Mouse (Mus musculus) midbrain, embryonic 10.5 days (tissue): ENCODE measurements at regions not wholly inside any gene's neighbourhood (a gene's known extent, or its start where the extent isn't known, plus 50 kb on each side); places are given as distances from the start of the nearest gene placed in this dataset.

Experiments used
- DNase-seq: peaks from one replicate; pipeline ENCODE4 v3.0.0-alpha.2; 2017; ENCODE audit warnings: low spot score
- H3K27ac ChIP-seq: fragments of 300-500 bp; sonication (generic); replicated peaks from 2 replicates; pipeline ENCODE4 v1.5.1; 2016; ENCODE audit warnings: mild to moderate bottlenecking
- H3K27me3 ChIP-seq: fragments of 300-500 bp; sonication (generic); 2 replicates; pipeline ENCODE4 v1.6.1; 2016; ENCODE audit warnings: low read depth, mild to moderate bottlenecking; ENCODE audit not compliant: poor library complexity, severe bottlenecking
- H3K36me3 ChIP-seq: fragments of 300-500 bp; sonication (generic); 2 replicates; pipeline ENCODE4 v1.6.1; 2016; ENCODE audit warnings: mild to moderate bottlenecking, moderate library complexity
- H3K4me1 ChIP-seq: fragments of 300-500 bp; sonication (generic); 2 replicates; pipeline ENCODE4 v1.6.1; 2016
- H3K4me3 ChIP-seq: fragments of 300-500 bp; sonication (generic); 2 replicates; pipeline ENCODE4 v1.5.1; 2016; ENCODE audit warnings: mild to moderate bottlenecking, moderate library complexity
- H3K9me3 ChIP-seq: fragments of 300-500 bp; sonication (generic); replicated peaks from 2 replicates; pipeline ENCODE4 v1.6.1; 2016; ENCODE audit warnings: mild to moderate bottlenecking
- WGBS: fragments of 180-500 bp; shearing (Covaris S2); methylation state at CpG from one replicate; pipeline ENCODE4 v1.1.7; 2016; 5-methylcytosine and 5-hydroxymethylcytosine counted together

GRCm38 (mm10) chr1:183845135-183845534 is 168.0 kb upstream of the Dusp10 start:
- no peaks in the 10 kb centered on the region for H3K9me3 ChIP-seq
- H3K27ac ChIP-seq = no peak overlapping the region
- no peak for DNase-seq
- no peaks in the 10 kb centered on the region for H3K27me3 ChIP-seq
- no peaks in the 10 kb centered on the region for H3K4me1 ChIP-seq
- H3K4me3 ChIP-seq = no peak overlapping the region
- no peaks in the 10 kb centered on the region for H3K36me3 ChIP-seq
- WGBS = 81% methylated on average over 4 of the region's 4 CpGs

GRCm38 (mm10) chr1:183853956-183854613 is 159.0 kb upstream of the Dusp10 start:
- H3K36me3 ChIP-seq = no peaks in the 10 kb centered on the region
- H3K4me3 ChIP-seq = no peak overlapping the region
- 83% methylated on average over 3 of the region's 3 CpGs for WGBS
- H3K9me3 ChIP-seq = no peaks in the 10 kb centered on the region
- no peaks in the 10 kb centered on the region for H3K27me3 ChIP-seq
- no peak overlapping the region for H3K27ac ChIP-seq
- no peak for DNase-seq
- H3K4me1 ChIP-seq = no peaks in the 10 kb centered on the region

- Histone ChIP-seq H3K4me3 (no peak overlapping the region), H3K27me3 (no peaks in the 10 kb centered on the region), H3K9me3 (no peaks in the 10 kb centered on the region), H3K36me3 (no peaks in the 10 kb centered on the region), H3K27ac (no peak overlapping the region), H3K4me1 (no peaks in the 10 kb centered on the region)
- WGBS = 88% methylated on average over 4 of the region's 4 CpGs
- no peak for DNase-seq
Measured at GRCm38 (mm10) chr1:183865111-183865510, 148.0 kb upstream of the Dusp10 start.

GRCm38 (mm10) chr1:183865586-183865985 is 147.5 kb upstream of the Dusp10 start:
- WGBS = 86% methylated on average over 3 of the region's 3 CpGs
- DNase-seq = no peak

GRCm38 (mm10) chr1:183868965-183869364 is 144.1 kb upstream of the Dusp10 start:
- no peak overlapping the region for H3K27ac ChIP-seq
- H3K4me3 ChIP-seq = no peak overlapping the region
- H3K36me3 ChIP-seq = no peaks in the 10 kb centered on the region
- no peaks in the 10 kb centered on the region for H3K4me1 ChIP-seq
- WGBS = 98% methylated on average over 5 of the region's 5 CpGs
- DNase-seq = no peak
- H3K9me3 ChIP-seq = no peaks in the 10 kb centered on the region
- H3K27me3 ChIP-seq = no peaks in the 10 kb centered on the region

More at GRCm38 (mm10) chr1:183865586-183865985, 147.5 kb upstream of the Dusp10 start:
- H3K4me1 ChIP-seq = no peaks in the 10 kb centered on the region
- H3K27ac ChIP-seq = no peak overlapping the region
- no peak overlapping the region for H3K4me3 ChIP-seq
- no peaks in the 10 kb centered on the region for H3K27me3 ChIP-seq
- H3K9me3 ChIP-seq = no peaks in the 10 kb centered on the region
- H3K36me3 ChIP-seq = no peaks in the 10 kb centered on the region

GRCm38 (mm10) chr1:183895936-183896335 is 117.2 kb upstream of the Dusp10 start:
- H3K9me3 ChIP-seq = no peaks in the 10 kb centered on the region
- no peaks in the 10 kb centered on the region for H3K4me1 ChIP-seq
- no peak overlapping the region for H3K4me3 ChIP-seq
- H3K27me3 ChIP-seq = no peaks in the 10 kb centered on the region
- 86% methylated on average over 3 of the region's 3 CpGs for WGBS
- no peaks in the 10 kb centered on the region for H3K36me3 ChIP-seq
- no peak for DNase-seq
- H3K27ac ChIP-seq = no peak overlapping the region

GRCm38 (mm10) chr1:183898091-183898490 is 115.0 kb upstream of the Dusp10 start:
- Histone ChIP-seq H3K9me3 (no peaks in the 10 kb centered on the region), H3K27me3 (no peaks in the 10 kb centered on the region), H3K27ac (no peak overlapping the region), H3K4me1 (no peaks in the 10 kb centered on the region), H3K36me3 (no peaks in the 10 kb centered on the region), H3K4me3 (no peak overlapping the region)
- DNase-seq = no peak
- 87% methylated on average over 3 of the region's 3 CpGs for WGBS

- Histone ChIP-seq H3K4me1 (no peaks in the 10 kb centered on the region), H3K36me3 (no peaks in the 10 kb centered on the region), H3K9me3 (no peaks in the 10 kb centered on the region), H3K27me3 (no peaks in the 10 kb centered on the region), H3K4me3 (no peak overlapping the region), H3K27ac (no peak overlapping the region)
- WGBS = 90% methylated on average over 7 of the region's 7 CpGs
- DNase-seq = no peak
Measured at GRCm38 (mm10) chr1:183904564-183904963, 108.5 kb upstream of the Dusp10 start.

- WGBS = 86% methylated on average over 11 of the region's 11 CpGs
- no peaks in the 10 kb centered on the region for H3K9me3 ChIP-seq
- no peak overlapping the region for H3K4me3 ChIP-seq
- H3K36me3 ChIP-seq = no peaks in the 10 kb centered on the region
- DNase-seq = no peak
- H3K27me3 ChIP-seq = no peaks in the 10 kb centered on the region
- no peaks in the 10 kb centered on the region for H3K4me1 ChIP-seq
- H3K27ac ChIP-seq = no peak overlapping the region
Measured at GRCm38 (mm10) chr1:183905345-183906142, 107.6 kb upstream of the Dusp10 start.

- Histone ChIP-seq H3K4me3 (no peak overlapping the region), H3K27ac (no peak overlapping the region), H3K9me3 (no peaks in the 10 kb centered on the region), H3K4me1 (no peaks in the 10 kb centered on the region), H3K27me3 (no peaks in the 10 kb centered on the region), H3K36me3 (no peaks in the 10 kb centered on the region)
- no peak for DNase-seq
- WGBS = 87% methylated on average over 3 of the region's 3 CpGs
Measured at GRCm38 (mm10) chr1:183917656-183918055, 95.4 kb upstream of the Dusp10 start.

GRCm38 (mm10) chr1:183921262-183921661 is 91.8 kb upstream of the Dusp10 start:
- H3K27ac ChIP-seq = no peak overlapping the region
- WGBS = 80% methylated on average over 2 of the region's 2 CpGs

GRCm38 (mm10) chr1:183928539-183928938 is 84.6 kb upstream of the Dusp10 start:
- H3K27me3 ChIP-seq = no peaks in the 10 kb centered on the region
- no peak for DNase-seq
- no peaks in the 10 kb centered on the region for H3K4me1 ChIP-seq
- no peaks in the 10 kb centered on the region for H3K9me3 ChIP-seq
- 82% methylated on average over 4 of the region's 4 CpGs for WGBS
- no peak overlapping the region for H3K27ac ChIP-seq
- H3K36me3 ChIP-seq = no peaks in the 10 kb centered on the region
- no peak overlapping the region for H3K4me3 ChIP-seq

More at GRCm38 (mm10) chr1:183921262-183921661, 91.8 kb upstream of the Dusp10 start:
- H3K9me3 ChIP-seq = no peaks in the 10 kb centered on the region
- DNase-seq = no peak
- H3K27me3 ChIP-seq = no peaks in the 10 kb centered on the region
- H3K36me3 ChIP-seq = no peaks in the 10 kb centered on the region
- no peak overlapping the region for H3K4me3 ChIP-seq
- H3K4me1 ChIP-seq = no peaks in the 10 kb centered on the region

- no peaks in the 10 kb centered on the region for H3K27me3 ChIP-seq
- no peaks in the 10 kb centered on the region for H3K4me1 ChIP-seq
- no peaks in the 10 kb centered on the region for H3K9me3 ChIP-seq
- no peaks in the 10 kb centered on the region for H3K36me3 ChIP-seq
- no peak overlapping the region for H3K27ac ChIP-seq
- H3K4me3 ChIP-seq = no peak overlapping the region
- 89% methylated on average over 4 of the region's 4 CpGs for WGBS
- no peak for DNase-seq
Measured at GRCm38 (mm10) chr1:183930363-183930982, 82.6 kb upstream of the Dusp10 start.
